Mouse (Mus musculus) neural tube, embryonic 11.5 days (tissue): ENCODE measurements around the gene 5730455P16Rik. TPM values are rescaled to one million over a fixed set of nuclear protein-coding genes. Genes with fewer than 3 reads are reported as not detected.
"Not testable (repeated sequence)": the region's sequence is repeated elsewhere in the genome, so short reads cannot be mapped to it uniquely, and the experiment has no call there.

Source experiments
- ATAC-seq: fragments of 200-750 bp; cut with Nextera tagmentation; 2 replicates; pipeline ENCODE4 v1.8.0; 2017; ENCODE audit warnings: moderate number of reproducible peaks, mild to moderate bottlenecking, moderate TSS enrichment, moderate library complexity; ENCODE audit not compliant: insufficient read depth, low FRiP score, low TSS enrichment
- DNase-seq: peaks from one replicate; pipeline ENCODE4 v3.0.0-alpha.2; 2015; ENCODE audit warnings: low spot score
- H3K27ac ChIP-seq: fragments of 300-500 bp; sonication (generic); 2 replicates; pipeline ENCODE4 v1.5.1; 2014; ENCODE audit warnings: low read depth, mild to moderate bottlenecking, low read length
- H3K27me3 ChIP-seq: fragments of 300-500 bp; sonication (generic); 2 replicates; pipeline ENCODE4 v1.6.1; 2014; ENCODE audit warnings: mild to moderate bottlenecking, low read length, mixed read lengths; ENCODE audit not compliant: control insufficient read depth, insufficient read depth
- H3K36me3 ChIP-seq: fragments of 300-500 bp; sonication (generic); 2 replicates; pipeline ENCODE4 v1.6.1; 2014; ENCODE audit warnings: mild to moderate bottlenecking, low read length, moderate library complexity, mixed read lengths; ENCODE audit not compliant: control insufficient read depth, insufficient read depth
- H3K4me1 ChIP-seq: fragments of 300-500 bp; sonication (generic); 2 replicates; pipeline ENCODE4 v1.6.1; 2014; ENCODE audit warnings: low read length, mixed read lengths; ENCODE audit not compliant: control insufficient read depth, insufficient read depth
- H3K4me2 ChIP-seq: fragments of 300-500 bp; sonication (generic); 2 replicates; pipeline ENCODE4 v1.6.1; 2014; ENCODE audit warnings: low read depth, mild to moderate bottlenecking, moderate library complexity
- H3K4me3 ChIP-seq: fragments of 300-500 bp; sonication (generic); 2 replicates; pipeline ENCODE4 v1.5.1; 2014; ENCODE audit warnings: low read depth, low read length
- H3K9ac ChIP-seq: fragments of 300-500 bp; sonication (generic); 2 replicates; pipeline ENCODE4 v1.6.1; 2014; ENCODE audit warnings: mild to moderate bottlenecking, low read length
- H3K9me3 ChIP-seq: fragments of 300-500 bp; sonication (generic); 2 replicates; pipeline ENCODE4 v1.6.1; 2016; ENCODE audit warnings: low read length; ENCODE audit not compliant: control insufficient read depth
- WGBS: fragments of 180-500 bp; shearing (Covaris S2); extraction: QIAGEN DNeasy Blood & Tissue Kit; methylation state at CpG from one replicate; pipeline ENCODE4 v1.1.7; 2014; 5-methylcytosine and 5-hydroxymethylcytosine counted together
- polyA plus RNA-seq: library from polyadenylated mRNA; unstranded; fragments of >200 nt; fragmentation: Nextera tagmentation; extraction: Ambion mirVana; gene quantifications from 2 replicates; pipeline ENCODE4 v1.2.1, GENCODE M21; 2014

The 5730455P16Rik gene
- polyA plus RNA-seq, 1 experiment from 2014 or later, result 23.1 TPM

DNA sequence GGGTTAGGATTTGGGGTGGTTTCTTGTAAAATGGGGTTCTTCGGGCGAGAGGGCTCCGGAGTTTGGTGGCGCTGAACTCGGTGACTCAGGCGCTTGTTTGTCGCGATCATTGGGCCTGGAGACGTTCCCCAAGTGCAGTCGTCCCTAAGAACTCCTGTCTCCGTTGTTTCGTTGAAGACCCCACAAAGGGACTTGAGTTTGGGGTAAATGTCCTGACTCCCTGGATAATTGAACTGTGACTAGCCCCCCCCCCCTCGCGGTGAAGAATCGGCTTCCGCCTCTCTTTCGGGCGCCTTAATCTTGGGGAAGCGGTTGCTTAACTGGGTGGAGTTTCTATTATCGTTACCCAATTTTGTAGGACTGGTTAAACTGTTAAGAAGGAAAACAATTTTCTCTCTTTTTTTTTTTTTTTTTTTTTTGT lies 5.8 kb upstream of the 5730455P16Rik start:
- no peaks in the 10 kb centered on the region for H3K9me3 ChIP-seq
- WGBS, result 1% methylated on average over 20 of the region's 20 CpGs
- H3K4me1 ChIP-seq, result peaks cover 17% of the 10 kb centered on the region
- H3K4me2 ChIP-seq, result peak overlapping the region; percentile 19; the same call in 1 of the 2 replicates
- peak overlapping the region; percentile 99 for H3K9ac ChIP-seq
- no peak for DNase-seq
- peak overlapping the region; percentile 85 for H3K27ac ChIP-seq
- 0 out of 2 replicates have a peak, but pooled peaks have one; percentile 15 for ATAC-seq
- peak overlapping the region; percentile 97 for H3K4me3 ChIP-seq
- no peaks in the 10 kb centered on the region for H3K27me3 ChIP-seq
- H3K36me3 ChIP-seq, result no peaks in the 10 kb centered on the region; the same call in none of the 2 replicates

- Histone ChIP-seq H3K27me3 (no peaks in the 10 kb centered on the region), H3K27ac (peak within 1 kb of the TSS; percentile 85), H3K4me3 (peak within 1 kb of the TSS; percentile 97), H3K36me3 (no peaks in the 10 kb centered on the region; the same call in none of the 2 replicates), H3K4me2 (peak within 1 kb of the TSS; percentile 81), H3K9ac (peak within 1 kb of the TSS; percentile 99), H3K4me1 (peaks cover 17% of the 10 kb centered on the region), H3K9me3 (no peaks in the 10 kb centered on the region)
- ATAC-seq, result peak; percentile 94
- WGBS, result under 1% methylated on average over 33 of the region's 33 CpGs
- peak; percentile 97 for DNase-seq
Observed at GRCm38 (mm10) chr11:80383019-80383625, 5.3 kb upstream of the 5730455P16Rik start, which contains the start of gene Zfp207. TSS of gene Zfp207 (plus strand) at chr11:80383279.

DNA sequence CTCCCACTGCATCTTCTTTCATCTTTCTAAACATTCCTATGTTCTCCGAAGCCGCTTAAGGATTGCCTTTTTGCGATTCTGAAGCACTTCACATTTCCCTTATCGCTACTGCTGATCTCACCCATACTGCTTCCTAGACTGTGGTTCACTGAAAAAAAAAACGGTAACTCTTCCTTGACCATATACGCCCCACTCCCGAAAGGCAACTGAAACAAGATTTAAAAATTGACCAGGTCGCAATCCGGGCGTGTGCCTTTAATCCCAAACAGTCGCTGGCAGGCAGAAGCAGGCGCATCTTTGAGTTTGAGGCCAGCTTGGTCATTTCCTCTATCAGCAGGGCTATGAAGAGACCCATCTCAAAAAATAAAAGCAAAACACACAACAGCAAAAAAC lies 4.8 kb upstream of the 5730455P16Rik start:
- WGBS, result 7% methylated on average over 12 of the region's 12 CpGs
- H3K4me3 ChIP-seq, result peak overlapping the region; percentile 97
- H3K9ac ChIP-seq, result peak overlapping the region; percentile 69
- ATAC-seq (0 out of 2 replicates have a peak, but pooled peaks have one; percentile 8), DNase-seq (peak; percentile 21)
- H3K27ac ChIP-seq, result peak overlapping the region; percentile 74
- no peaks in the 10 kb centered on the region; the same call in 1 of the 2 replicates for H3K36me3 ChIP-seq
- H3K4me1 ChIP-seq, result peaks cover 17% of the 10 kb centered on the region
- no peaks in the 10 kb centered on the region for H3K27me3 ChIP-seq
- H3K9me3 ChIP-seq, result no peaks in the 10 kb centered on the region
- peak overlapping the region; percentile 67 for H3K4me2 ChIP-seq

DNA sequence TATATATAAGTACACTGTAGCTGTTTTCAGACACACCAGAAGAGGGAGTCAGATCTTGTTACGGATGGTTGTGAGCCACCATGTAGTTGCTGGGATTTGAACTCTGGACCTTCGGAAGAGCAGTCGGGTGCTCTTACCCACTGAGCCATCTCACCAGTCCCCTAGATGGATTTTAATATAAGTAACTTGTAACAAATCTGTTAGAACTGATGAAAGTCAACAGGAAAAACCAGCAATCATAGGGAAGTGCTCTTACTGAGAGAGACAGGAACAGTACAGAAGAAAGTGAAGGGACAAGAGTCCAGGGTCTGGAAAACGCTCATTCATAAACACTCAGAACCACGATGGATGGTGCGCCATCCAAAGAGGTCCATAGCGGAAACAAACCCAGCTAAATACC lies 1.4 kb upstream of the 5730455P16Rik start:
- not testable (repeated sequence) for H3K4me2 ChIP-seq, H3K4me1 ChIP-seq, H3K4me3 ChIP-seq, H3K27ac ChIP-seq, H3K27me3 ChIP-seq, H3K9ac ChIP-seq, DNase-seq, H3K9me3 ChIP-seq, ATAC-seq, H3K36me3 ChIP-seq
- WGBS, result 94% methylated on average over 7 of the region's 7 CpGs

GRCm38 (mm10) chr11:80378452-80379068 lies 726 bp upstream of the 5730455P16Rik start:
- peak overlapping the region; percentile 86; the same call in 1 of the 2 replicates for H3K4me3 ChIP-seq
- not testable (repeated sequence) for H3K4me1 ChIP-seq, H3K27me3 ChIP-seq, ATAC-seq, H3K9me3 ChIP-seq, H3K36me3 ChIP-seq, DNase-seq, H3K27ac ChIP-seq
- peak overlapping the region; percentile 84; the same call in 1 of the 2 replicates for H3K4me2 ChIP-seq
- WGBS, result 62% methylated on average over 2 of the region's 2 CpGs
- H3K9ac ChIP-seq, result peak overlapping the region; percentile 95; the same call in 1 of the 2 replicates

DNA sequence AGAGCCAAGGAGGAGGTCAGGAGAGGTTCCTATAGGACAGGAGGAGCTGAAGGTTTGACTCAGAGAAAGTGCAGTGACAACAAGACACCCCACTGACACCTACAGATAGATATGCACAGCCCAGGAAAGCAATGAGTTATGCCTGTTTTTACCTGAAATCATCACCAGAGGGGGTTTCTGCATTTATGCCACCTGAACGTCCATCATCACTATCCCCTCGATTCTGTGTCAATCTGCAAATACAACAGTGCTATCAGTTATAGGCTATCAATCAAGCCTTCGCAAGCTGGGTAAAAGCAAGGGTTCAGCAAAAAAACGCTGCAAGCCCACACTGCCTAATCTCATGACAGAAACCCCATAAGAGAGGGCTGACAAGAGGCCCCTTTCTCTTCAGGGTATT lies 1.2 kb downstream of the 5730455P16Rik start:
- H3K4me2 ChIP-seq, result peak overlapping the region; percentile 84; the same call in 1 of the 2 replicates
- 80% methylated on average over 4 of the region's 4 CpGs for WGBS

DNA sequence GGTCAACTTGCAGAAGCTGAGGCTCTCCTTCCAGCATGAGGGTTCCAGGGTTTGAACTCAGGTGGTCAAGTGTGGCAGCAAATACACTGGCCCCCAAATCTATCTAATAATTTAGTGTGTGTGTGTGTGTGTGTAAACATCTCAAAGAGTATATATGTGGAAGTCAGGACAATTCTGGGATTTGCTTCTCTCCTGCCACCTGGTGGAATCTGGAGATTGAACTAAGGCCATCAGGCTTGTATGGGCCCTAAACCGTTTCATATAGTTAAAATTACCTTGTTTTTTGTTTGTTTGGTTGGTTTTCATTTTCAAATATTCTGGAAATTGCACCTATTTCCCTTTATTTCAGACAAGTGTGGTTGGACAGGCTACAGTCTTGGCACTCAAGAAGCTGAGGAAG lies 8.9 kb downstream of the 5730455P16Rik start:
- Histone ChIP-seq H3K9ac (no peak overlapping the region), H3K27ac (no peak overlapping the region), H3K4me3 (no peak overlapping the region), H3K27me3 (no peaks in the 10 kb centered on the region), H3K4me1 (no peaks in the 10 kb centered on the region), H3K9me3 (no peaks in the 10 kb centered on the region), H3K36me3 (peaks cover 13% of the 10 kb centered on the region), H3K4me2 (no peak overlapping the region)
- DNase-seq, result no peak
- WGBS, result 92% methylated on average over 1 of the region's 1 CpGs
- no peak for ATAC-seq

More for the DNA sequence above, 1.2 kb downstream of the 5730455P16Rik start:
- Histone ChIP-seq H3K27me3 (no peaks in the 10 kb centered on the region), H3K4me3 (no peak overlapping the region), H3K36me3 (no peaks in the 10 kb centered on the region), H3K9ac (no peak overlapping the region), H3K9me3 (no peaks in the 10 kb centered on the region), H3K4me1 (no peaks in the 10 kb centered on the region), H3K27ac (no peak overlapping the region)
- DNase-seq, result no peak
- ATAC-seq, result no peak

GRCm38 (mm10) chr11:80354832-80355231 lies 23.0 kb downstream of the 5730455P16Rik start:
- 36% methylated on average over 4 of the region's 4 CpGs for WGBS
- no peaks in the 10 kb centered on the region for H3K27me3 ChIP-seq
- no peaks in the 10 kb centered on the region for H3K36me3 ChIP-seq
- H3K4me2 ChIP-seq, result no peak overlapping the region
- no peak overlapping the region for H3K27ac ChIP-seq
- ATAC-seq, result no peak
- DNase-seq, result no peak
- H3K9me3 ChIP-seq, result no peaks in the 10 kb centered on the region
- no peak overlapping the region for H3K4me3 ChIP-seq
- no peaks in the 10 kb centered on the region for H3K4me1 ChIP-seq
- no peak overlapping the region for H3K9ac ChIP-seq
